In genomic region chr4:130574048-130574413, GRCm38 (mm10) we compare ENCODE assay signal across 7 mouse cellular contexts. TPM values are rescaled to one million over a fixed set of nuclear protein-coding genes. Genes with fewer than 3 reads are reported as not detected.
DNase-seq lines count a peak whose midpoint lies in the region; ATAC-seq and TF ChIP-seq lines count a peak whose summit lies in the region.

Gene Nkain1, minus strand, starts transcription at chr4:130574173.

- DNase-seq in heart, postnatal 10 days = peak; percentile 49 to 50
- peak; percentile 41 for DNase-seq in layer of hippocampus, adult 9-11 months
- peak; percentile 15 for DNase-seq in lung, postnatal 14 days
- peak; percentile 12 for DNase-seq in thymus, postnatal 25 days

- 0% methylated on average over 32 of the region's 41 CpGs for WGBS in embryonic facial prominence, embryonic 13.5 days

- no peak for TF ChIP-seq POLR2A in ES-Bruce4 (IDR thresholded peaks at IDR 0.05; ENCODE audit: insufficient read depth, low read length)

- intact Hi-C loops in heart, postnatal 10 days (cut with DNase I) = no loop called here

- ATAC-seq in embryonic facial prominence, embryonic 13.5 days (ENCODE audit: insufficient number of reproducible peaks, insufficient read depth, low FRiP score, low TSS enrichment, low read depth) = peak; percentile 72; the same call in 1 of the 2 replicates

- H3K4me1 ChIP-seq in ES-Bruce4 (ENCODE audit: control insufficient read depth, insufficient read depth, low read length) = peaks cover 7% of the 10 kb centered on the region
- H3K4me1 ChIP-seq in embryonic facial prominence, embryonic 13.5 days = peaks cover 27% of the 10 kb centered on the region

- H3K27me3 ChIP-seq in C2C12 (ENCODE audit: control insufficient read depth, insufficient read depth, insufficient read length) (no peaks in the 10 kb centered on the region), ES-Bruce4 (ENCODE audit: control insufficient read depth, insufficient read depth, low read length, poor library complexity, severe bottlenecking) (no peaks in the 10 kb centered on the region)
- peaks cover 4% of the 10 kb centered on the region; the same call in 1 of the 2 replicates for H3K27me3 ChIP-seq in embryonic facial prominence, embryonic 13.5 days

- H3ac ChIP-seq in C2C12 (ENCODE audit: control insufficient read depth, insufficient read length, low read depth) = peak within 1 kb of the TSS; percentile 85

- no peaks in the 10 kb centered on the region for H3K9me3 ChIP-seq in ES-Bruce4 (replicated peaks; ENCODE audit: control insufficient read depth, insufficient read depth, low read length, poor library complexity, severe bottlenecking)
- no peaks in the 10 kb centered on the region for H3K9me3 ChIP-seq in embryonic facial prominence, embryonic 13.5 days

- H3K9ac ChIP-seq in ES-Bruce4 (ENCODE audit: low read depth, poor library complexity, severe bottlenecking) = peak within 1 kb of the TSS; percentile 80
- H3K9ac ChIP-seq in embryonic facial prominence, embryonic 13.5 days = peak within 1 kb of the TSS; percentile 85

- peaks cover 4% of the 10 kb centered on the region for H3K79me3 ChIP-seq in C2C12 (ENCODE audit: low read depth)

- H3K27ac ChIP-seq in ES-Bruce4 (ENCODE audit: insufficient read depth, low read length) = no peak within 1 kb of the TSS
- H3K27ac ChIP-seq in embryonic facial prominence, embryonic 13.5 days = no peak within 1 kb of the TSS

- peak within 1 kb of the TSS; percentile 95 for H3K4me2 ChIP-seq in embryonic facial prominence, embryonic 13.5 days

- no peak for TF ChIP-seq EP300 in ES-Bruce4 (IDR thresholded peaks at IDR 0.05; ENCODE audit: insufficient read depth, low read depth, low read length)

- H3K4me3 ChIP-seq in C2C12 (ENCODE audit: insufficient read depth, poor library complexity, severe bottlenecking) = peak within 1 kb of the TSS; percentile 49
- peak within 1 kb of the TSS; percentile 72 for H3K4me3 ChIP-seq in ES-Bruce4 (ENCODE audit: low read depth, low read length)
- H3K4me3 ChIP-seq in embryonic facial prominence, embryonic 13.5 days = peak within 1 kb of the TSS; percentile 80

- H3K36me3 ChIP-seq in C2C12 (ENCODE audit: control insufficient read depth, insufficient read depth) = no peaks in the 10 kb centered on the region
- no peaks in the 10 kb centered on the region for H3K36me3 ChIP-seq in ES-Bruce4 (ENCODE audit: control insufficient read depth, insufficient read depth, low read length, poor library complexity, severe bottlenecking)
- H3K36me3 ChIP-seq in embryonic facial prominence, embryonic 13.5 days = no peaks in the 10 kb centered on the region

- peaks cover 36% of the 10 kb centered on the region for H3K79me2 ChIP-seq in C2C12 (ENCODE audit: control insufficient read depth, insufficient read depth)

- TF ChIP-seq CTCF in C2C12 (IDR thresholded peaks at IDR 0.05; ENCODE audit: control insufficient read depth, insufficient read depth, insufficient read length) (no peak), ES-Bruce4 (IDR thresholded peaks at IDR 0.05; ENCODE audit: low read depth, low read length) (no peak)

TF ChIP-seq in C2C12, 6 proteins besides CTCF, POLR2A, EP300 and RAD21:
- TF ChIP-seq MYOG (IDR thresholded peaks at IDR 0.05; ENCODE audit: control insufficient read depth, extremely low read depth, insufficient read length) (no peak), MAX (IDR thresholded peaks at IDR 0.05) (no peak), CEBPB (IDR thresholded peaks at IDR 0.05; ENCODE audit: low read depth) (no peak), MYOD1 (IDR thresholded peaks at IDR 0.05; ENCODE audit: control insufficient read depth, insufficient read length, low read depth) (no peak), USF1 (IDR thresholded peaks at IDR 0.05; ENCODE audit: low read depth) (no peak), FOSL1 (IDR thresholded peaks at IDR 0.05; ENCODE audit: insufficient read depth, low read length, poor library complexity, severe bottlenecking) (no peak)

RNA-seq across cellular contexts. Expression of gene Nkain1, which starts in this region (rescaled TPM):
- polyA plus RNA-seq in C2C12 (2012; fragmentation: generic; extraction: Trizol) (36.9 TPM), ES-Bruce4 (2011; ENCODE audit: insufficient read depth, insufficient read length, low read depth, missing spikeins) (52.0 and 55.9 TPM in 2 replicates)
- polyA plus RNA-seq in embryonic facial prominence, embryonic 13.5 days (2015; fragmentation: Nextera tagmentation; extraction: Ambion mirVana) = 1.6 and 2.7 TPM in 2 replicates
- total RNA-seq in heart, postnatal 10 days (2021) = 1 to 10 TPM; 6.3 to 7.7 TPM

Comparison
In these comparisons a context has a peak if more than half of its experiments do, and no peak if none do; other contexts are left out.
1. RNA of gene Nkain1 (polyA plus RNA-seq): 52.0 to 55.9 TPM in ES-Bruce4 and 36.9 TPM in C2C12 (single experiment); 1.6 to 2.7 TPM in embryonic facial prominence, embryonic 13.5 days; every median in the first group is over 10 times any median in the second.
2. Peak in every context shown above with its lines, with median percentiles within 50 percentile points of each other: H3K4me3 ChIP-seq and DNase-seq.